Mouse (Mus musculus): ENCODE results near the gene Anxa10. TPM values are rescaled to one million over a fixed set of nuclear protein-coding genes. Genes with fewer than 3 reads are reported as not detected.

The Anxa10 gene
- not detected for total RNA-seq (2018; cell fraction: chromatin; rRNA removed)
- not detected for total RNA-seq (2018; cell fraction: cytosol; rRNA removed)
- total RNA-seq (2018; cell fraction: nucleus; rRNA removed), result not detected
- not detected in 3 replicates for polyA plus RNA-seq (2018)

DNA sequence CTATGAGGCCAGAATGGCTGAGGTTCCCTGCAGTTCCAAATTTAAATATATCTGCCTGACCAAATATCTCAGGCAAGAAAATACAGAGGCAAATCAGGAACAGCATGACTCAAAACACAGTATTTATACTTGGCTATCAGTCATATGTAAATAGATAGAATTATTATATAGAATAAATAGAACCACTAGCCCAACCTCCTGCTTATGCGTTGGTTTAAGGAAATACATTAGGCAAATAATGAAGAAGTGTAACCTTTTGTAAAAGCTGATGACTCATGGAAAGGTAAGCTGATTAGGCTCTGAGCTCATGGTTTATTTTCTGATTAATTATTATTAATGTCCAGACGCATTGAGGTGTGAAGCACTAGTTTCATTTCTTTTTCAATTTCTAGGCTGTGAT lies at the start of gene Anxa10:
Gene Anxa10, minus strand, starts transcription at position 53 of the 400 bp plus-strand sequence.
- no peak within 1 kb of the TSS for H3K27ac ChIP-seq
- WGBS (ENCODE audit: missing documents), result 84% methylated on average over 2 of the region's 2 CpGs
- H3K4me3 ChIP-seq (ENCODE audit: inconsistent target), result no peak within 1 kb of the TSS
- no peaks in the 10 kb centered on the region for H3K79me2 ChIP-seq (ENCODE audit: inconsistent target)
- H3K36me3 ChIP-seq (ENCODE audit: inconsistent target), result no peaks in the 10 kb centered on the region

DNA sequence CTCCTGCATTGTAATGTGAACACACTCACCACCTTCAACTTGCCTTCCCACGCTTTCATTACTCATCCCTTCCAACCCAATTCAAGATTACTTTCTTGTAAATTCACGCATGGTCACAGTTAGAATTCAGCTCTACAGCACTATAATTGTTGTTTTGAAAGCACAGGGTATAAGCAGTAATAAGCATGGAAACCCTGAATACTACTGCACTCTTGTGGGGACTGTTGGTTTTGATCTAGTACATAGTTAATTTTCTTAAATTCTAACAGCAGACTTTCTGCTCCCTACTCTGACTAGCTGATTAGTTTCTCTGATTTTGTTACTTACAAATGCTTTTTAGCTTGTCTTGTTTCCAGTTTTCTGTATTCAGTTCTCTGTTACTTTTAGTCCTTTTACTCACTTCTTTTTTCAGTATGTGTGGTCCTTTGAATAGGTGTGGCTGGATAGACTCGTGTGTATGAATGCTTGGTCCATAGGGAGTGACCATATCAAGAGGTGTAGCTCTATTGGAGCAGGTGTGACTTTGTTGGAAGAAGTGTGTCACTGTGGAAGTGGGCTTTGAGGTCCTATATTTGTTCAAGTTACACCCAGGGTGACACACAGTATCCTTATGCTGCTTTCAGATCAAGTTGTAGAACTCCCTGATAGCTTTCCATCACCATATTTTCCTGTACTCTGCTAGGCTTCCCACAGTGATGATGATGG lies 9.9 kb upstream of the Anxa10 start:
- WGBS (ENCODE audit: missing documents), result 92% methylated on average over 3 of the region's 3 CpGs

DNA sequence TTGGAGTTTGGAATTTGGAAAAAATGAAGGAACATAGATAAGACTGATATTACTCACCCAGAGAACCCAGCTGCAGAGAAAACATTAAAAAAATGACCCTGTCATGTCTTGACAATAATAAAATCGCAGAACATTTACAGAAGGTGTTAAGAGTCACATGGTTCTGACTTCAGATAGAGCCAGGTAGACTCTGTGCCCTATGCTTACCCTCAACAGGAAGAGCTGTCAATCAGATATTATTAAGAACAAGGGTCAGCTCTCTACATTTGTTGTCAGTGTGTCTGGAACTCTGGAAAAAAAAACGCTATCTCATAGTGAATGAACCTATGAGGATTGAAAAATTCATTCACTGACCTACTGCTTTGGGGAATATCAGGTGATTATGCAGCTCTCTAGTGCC lies 25.7 kb downstream of the Anxa10 start:
- WGBS (ENCODE audit: missing documents), result 90% methylated on average over 2 of the region's 2 CpGs
- Histone ChIP-seq H3K27ac (no peak overlapping the region), H3K36me3 (ENCODE audit: inconsistent target) (no peaks in the 10 kb centered on the region), H3K4me3 (ENCODE audit: inconsistent target) (no peak overlapping the region), H3K79me2 (ENCODE audit: inconsistent target) (no peaks in the 10 kb centered on the region)

More for the DNA sequence above, 9.9 kb upstream of the Anxa10 start:
- Histone ChIP-seq H3K27ac (no peak overlapping the region), H3K79me2 (ENCODE audit: inconsistent target) (no peaks in the 10 kb centered on the region), H3K36me3 (ENCODE audit: inconsistent target) (no peaks in the 10 kb centered on the region), H3K4me3 (ENCODE audit: inconsistent target) (no peak overlapping the region)

DNA sequence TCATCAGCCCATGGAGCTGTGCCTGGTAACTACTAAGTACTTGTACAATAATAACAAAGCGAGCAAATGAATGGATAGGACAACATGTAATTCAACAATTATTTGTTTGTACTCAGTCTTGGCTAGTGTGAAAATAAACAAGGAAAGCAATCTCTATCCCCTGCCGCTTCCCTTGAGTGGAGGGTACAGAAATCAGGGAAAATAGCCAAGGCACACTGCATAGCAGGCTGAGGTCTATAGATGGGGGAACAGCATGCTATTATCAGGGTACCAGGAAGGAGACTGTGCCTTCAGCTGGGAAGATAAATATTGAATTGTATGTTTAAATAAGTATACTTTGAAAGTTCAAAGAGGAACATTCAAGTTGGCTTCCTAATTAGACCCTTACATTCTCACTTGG lies 41.1 kb downstream of the Anxa10 start:
- H3K36me3 ChIP-seq (ENCODE audit: inconsistent target), result no peaks in the 10 kb centered on the region
- H3K79me2 ChIP-seq (ENCODE audit: inconsistent target), result no peaks in the 10 kb centered on the region
- H3K4me3 ChIP-seq (ENCODE audit: inconsistent target), result no peak overlapping the region
- H3K27ac ChIP-seq, result no peak overlapping the region
- WGBS (ENCODE audit: missing documents), result 93% methylated on average over 2 of the region's 2 CpGs

- H3K4me3 ChIP-seq (ENCODE audit: inconsistent target), result no peak overlapping the region
- no peak overlapping the region for H3K27ac ChIP-seq
- no peaks in the 10 kb centered on the region for H3K36me3 ChIP-seq (ENCODE audit: inconsistent target)
- WGBS (ENCODE audit: missing documents), result 58% methylated on average over 3 of the region's 3 CpGs
- no peaks in the 10 kb centered on the region for H3K79me2 ChIP-seq (ENCODE audit: inconsistent target)
These were observed 42.7 kb downstream of the Anxa10 start for GRCm38 (mm10) chr8:62080195-62080802.

- no peaks in the 10 kb centered on the region for H3K79me2 ChIP-seq (ENCODE audit: inconsistent target)
- H3K27ac ChIP-seq, result no peak overlapping the region
- H3K36me3 ChIP-seq (ENCODE audit: inconsistent target), result no peaks in the 10 kb centered on the region
- no peak overlapping the region for H3K4me3 ChIP-seq (ENCODE audit: inconsistent target)
These were observed 54.6 kb downstream of the Anxa10 start for GRCm38 (mm10) chr8:62068305-62068704.

- Histone ChIP-seq H3K36me3 (ENCODE audit: inconsistent target) (no peaks in the 10 kb centered on the region), H3K79me2 (ENCODE audit: inconsistent target) (no peaks in the 10 kb centered on the region), H3K4me3 (ENCODE audit: inconsistent target) (no peak overlapping the region), H3K27ac (no peak overlapping the region)
These were observed 62.6 kb downstream of the Anxa10 start for GRCm38 (mm10) chr8:62060357-62060756.

- H3K79me2 ChIP-seq (ENCODE audit: inconsistent target), result no peaks in the 10 kb centered on the region
- WGBS (ENCODE audit: missing documents), result 27% methylated on average over 2 of the region's 2 CpGs
- H3K36me3 ChIP-seq (ENCODE audit: inconsistent target), result no peaks in the 10 kb centered on the region
- H3K27ac ChIP-seq, result no peak overlapping the region
- no peak overlapping the region for H3K4me3 ChIP-seq (ENCODE audit: inconsistent target)
These were observed 76.1 kb downstream of the Anxa10 start for GRCm38 (mm10) chr8:62046809-62047208.

DNA sequence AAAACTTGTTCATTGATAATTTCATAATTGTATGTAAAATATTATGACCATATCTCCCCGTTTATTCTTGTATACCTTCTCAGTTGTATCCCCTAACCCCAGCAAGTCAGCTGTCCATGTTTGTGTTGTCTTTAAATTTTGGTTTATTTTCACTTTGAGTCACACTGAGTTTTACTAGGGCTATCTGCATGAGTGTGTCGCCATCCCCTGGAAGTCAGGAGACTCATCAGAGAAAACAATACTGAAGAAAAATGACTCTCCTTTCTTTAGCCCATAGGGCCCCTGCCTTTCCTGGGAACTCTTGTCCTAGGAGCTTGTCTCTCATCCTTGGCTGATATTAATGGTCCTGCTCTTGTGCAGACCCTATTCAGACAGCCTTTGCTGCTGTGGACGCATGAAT lies 88.6 kb downstream of the Anxa10 start:
- H3K4me3 ChIP-seq (ENCODE audit: inconsistent target), result no peak overlapping the region
- WGBS (ENCODE audit: missing documents), result 98% methylated on average over 3 of the region's 3 CpGs
- peaks cover 54% of the 10 kb centered on the region for H3K36me3 ChIP-seq (ENCODE audit: inconsistent target)
- no peaks in the 10 kb centered on the region for H3K79me2 ChIP-seq (ENCODE audit: inconsistent target)
- no peak overlapping the region for H3K27ac ChIP-seq

GRCm38 (mm10) chr8:62014582-62014981 lies 108.4 kb downstream of the Anxa10 start:
- H3K36me3 ChIP-seq (ENCODE audit: inconsistent target), result peaks cover 86% of the 10 kb centered on the region
- 69% methylated on average over 4 of the region's 4 CpGs for WGBS (ENCODE audit: missing documents)
- no peak overlapping the region for H3K27ac ChIP-seq
- no peak overlapping the region for H3K4me3 ChIP-seq (ENCODE audit: inconsistent target)
- H3K79me2 ChIP-seq (ENCODE audit: inconsistent target), result no peaks in the 10 kb centered on the region

GRCm38 (mm10) chr8:62014166-62014565 lies 108.8 kb downstream of the Anxa10 start:
- Histone ChIP-seq H3K79me2 (ENCODE audit: inconsistent target) (no peaks in the 10 kb centered on the region), H3K36me3 (ENCODE audit: inconsistent target) (peaks cover 85% of the 10 kb centered on the region), H3K4me3 (ENCODE audit: inconsistent target) (no peak overlapping the region), H3K27ac (no peak overlapping the region)
- 68% methylated on average over 4 of the region's 4 CpGs for WGBS (ENCODE audit: missing documents)

Other genes starting within 250 kb of the Anxa10 start
- 3.0 to 11.6 TPM (median 7.2 TPM) in 3 replicates for gene Palld, start 220.5 kb downstream of the Anxa10 start, polyA plus RNA-seq (2018)
- gene Ddx60, start 195.1 kb downstream of the Anxa10 start, polyA plus RNA-seq (2018), result 12.5 to 33.9 TPM (median 19.5 TPM) in 3 replicates

Measured in macrophage (primary cell).